Mouse (Mus musculus) limb, embryonic 12.5 days (tissue): ENCODE results near the gene Wdr83. TPM values are rescaled to one million over a fixed set of nuclear protein-coding genes. Genes with fewer than 3 reads are reported as not detected.
A peak's percentile ranks its signal among the peaks of the same experiment; 100 is the strongest.
"Not testable (repeated sequence)": the region's sequence is repeated elsewhere in the genome, so short reads cannot be mapped to it uniquely, and the experiment has no call there.

ENCODE experiments used
- ATAC-seq: fragments of 200-750 bp; cut with Nextera tagmentation; 2 replicates; pipeline ENCODE4 v1.8.0; 2017; ENCODE audit warnings: low read depth, moderate TSS enrichment; ENCODE audit not compliant: insufficient number of reproducible peaks, insufficient read depth, low FRiP score, low TSS enrichment
- H3K27ac ChIP-seq: fragments of 300-500 bp; sonication (generic); 2 replicates; pipeline ENCODE4 v1.5.1; 2016; ENCODE audit warnings: mild to moderate bottlenecking, moderate library complexity
- H3K27me3 ChIP-seq: fragments of 300-500 bp; sonication (generic); 2 replicates; pipeline ENCODE4 v1.6.1; 2016; ENCODE audit warnings: mild to moderate bottlenecking, moderate library complexity
- H3K36me3 ChIP-seq: fragments of 300-500 bp; sonication (generic); 2 replicates; pipeline ENCODE4 v1.6.1; 2016; ENCODE audit warnings: mild to moderate bottlenecking, moderate library complexity
- H3K4me1 ChIP-seq: fragments of 300-500 bp; sonication (generic); replicated peaks from 2 replicates; pipeline ENCODE4 v1.6.1; 2016
- H3K4me2 ChIP-seq: fragments of 300-500 bp; sonication (generic); 2 replicates; pipeline ENCODE4 v1.6.1; 2016; ENCODE audit warnings: mild to moderate bottlenecking, moderate library complexity
- H3K4me3 ChIP-seq: fragments of 300-500 bp; sonication (generic); replicated peaks from 2 replicates; pipeline ENCODE4 v1.5.1; 2016; ENCODE audit warnings: mild to moderate bottlenecking
- H3K9ac ChIP-seq: fragments of 300-500 bp; sonication (generic); replicated peaks from 2 replicates; pipeline ENCODE4 v1.6.1; 2016; ENCODE audit warnings: mild to moderate bottlenecking, moderate library complexity
- H3K9me3 ChIP-seq: fragments of 300-500 bp; sonication (generic); 2 replicates; pipeline ENCODE4 v1.6.1; 2016; ENCODE audit warnings: mild to moderate bottlenecking, moderate library complexity
- WGBS: fragments of 180-500 bp; shearing (Covaris S2); methylation state at CpG from one replicate; pipeline ENCODE4 v1.1.7; 2016; 5-methylcytosine and 5-hydroxymethylcytosine counted together
- polyA plus RNA-seq: library from polyadenylated mRNA; unstranded; fragments of >200 nt; fragmentation: Nextera tagmentation; extraction: Ambion mirVana; gene quantifications from 2 replicates; pipeline ENCODE4 v1.2.1, GENCODE M21; 2016

Gene Wdr83
- polyA plus RNA-seq, 1 experiment from 2014 or later, result 49.9 TPM

GRCm38 (mm10) chr8:85095566-85095965 is 14.5 kb upstream of the Wdr83 start:
- 91% methylated on average over 7 of the region's 7 CpGs for WGBS
- H3K4me2 ChIP-seq, result no peak overlapping the region

GRCm38 (mm10) chr8:85095051-85095450 is 13.9 kb upstream of the Wdr83 start:
- peaks cover 69% of the 10 kb centered on the region for H3K36me3 ChIP-seq
- no peak overlapping the region for H3K27ac ChIP-seq
- no peaks in the 10 kb centered on the region for H3K9me3 ChIP-seq
- no peak overlapping the region for H3K9ac ChIP-seq
- no peak for ATAC-seq
- no peak overlapping the region for H3K4me3 ChIP-seq
- WGBS, result 89% methylated on average over 13 of the region's 13 CpGs
- H3K27me3 ChIP-seq, result no peaks in the 10 kb centered on the region
- H3K4me2 ChIP-seq, result no peak overlapping the region
- H3K4me1 ChIP-seq, result no peaks in the 10 kb centered on the region

More at GRCm38 (mm10) chr8:85095566-85095965, 14.5 kb upstream of the Wdr83 start:
- no peaks in the 10 kb centered on the region for H3K27me3 ChIP-seq
- no peaks in the 10 kb centered on the region for H3K4me1 ChIP-seq
- H3K9ac ChIP-seq, result no peak overlapping the region
- H3K36me3 ChIP-seq, result peaks cover 69% of the 10 kb centered on the region
- no peak overlapping the region for H3K4me3 ChIP-seq
- no peaks in the 10 kb centered on the region for H3K9me3 ChIP-seq
- no peak overlapping the region for H3K27ac ChIP-seq
- no peak for ATAC-seq

DNA sequence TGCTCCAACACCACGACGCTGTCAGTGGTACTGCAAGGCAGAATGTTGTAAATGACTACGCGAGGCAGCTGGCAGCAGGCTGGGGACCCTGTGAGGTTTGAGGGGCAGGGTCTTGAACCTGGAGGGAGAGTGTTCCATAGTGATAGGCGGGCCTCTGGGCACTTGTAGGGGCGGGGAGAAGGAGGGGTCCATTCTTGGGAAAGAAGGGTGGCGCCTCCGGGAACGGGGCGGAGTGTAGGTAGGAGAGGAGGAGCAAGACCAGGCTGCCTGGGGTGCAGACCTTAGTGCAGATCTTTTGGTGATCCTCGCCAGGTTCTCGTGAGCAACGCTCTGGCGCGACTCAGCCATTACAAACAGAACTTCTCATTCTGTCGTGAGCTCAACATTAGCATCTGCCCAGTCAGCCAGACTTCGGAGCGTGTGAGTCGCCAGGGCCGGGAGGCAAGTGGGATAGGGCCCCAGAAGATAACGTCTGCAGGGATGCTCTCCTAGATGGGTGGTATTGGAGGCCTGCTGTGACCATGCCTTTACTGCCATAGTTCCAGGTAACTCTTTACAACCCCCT is 10.5 kb upstream of the Wdr83 start:
- Histone ChIP-seq H3K27ac (no peak overlapping the region), H3K4me3 (no peak overlapping the region), H3K36me3 (peaks cover 70% of the 10 kb centered on the region), H3K4me2 (no peak overlapping the region), H3K27me3 (no peaks in the 10 kb centered on the region), H3K9me3 (no peaks in the 10 kb centered on the region), H3K9ac (no peak overlapping the region), H3K4me1 (no peaks in the 10 kb centered on the region)
- ATAC-seq, result no peak
- 28% methylated on average over 21 of the region's 21 CpGs for WGBS

GRCm38 (mm10) chr8:85090856-85091255 is 9.8 kb upstream of the Wdr83 start:
- H3K36me3 ChIP-seq, result peaks cover 65% of the 10 kb centered on the region
- no peak for ATAC-seq
- 83% methylated on average over 11 of the region's 11 CpGs for WGBS

DNA sequence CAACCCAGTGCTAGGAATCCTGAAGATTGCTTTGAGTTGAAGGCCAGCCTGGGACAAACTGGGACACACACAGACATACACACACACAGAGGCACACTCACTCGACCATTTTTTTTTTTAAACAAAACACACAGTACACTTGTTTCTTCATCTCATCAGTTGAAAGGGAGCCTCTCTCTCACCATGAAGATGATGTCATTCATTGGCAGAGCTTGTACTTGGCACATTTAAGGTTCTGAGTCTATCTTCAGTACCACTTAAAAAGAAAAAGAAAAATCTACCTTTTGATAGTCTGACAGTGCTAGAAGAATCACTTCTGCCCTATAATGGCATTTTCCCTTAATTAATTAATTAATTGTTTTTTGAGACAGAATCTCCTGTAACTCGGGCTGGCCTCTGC is 7.7 kb upstream of the Wdr83 start:
- Histone ChIP-seq H3K27ac (no peak overlapping the region), H3K9me3 (no peaks in the 10 kb centered on the region), H3K4me3 (no peak overlapping the region), H3K4me2 (no peak overlapping the region), H3K4me1 (peaks cover 3% of the 10 kb centered on the region), H3K36me3 (peaks cover 56% of the 10 kb centered on the region), H3K27me3 (no peaks in the 10 kb centered on the region), H3K9ac (no peak overlapping the region)
- 82% methylated on average over 2 of the region's 2 CpGs for WGBS
- ATAC-seq, result no peak

More at GRCm38 (mm10) chr8:85090856-85091255, 9.8 kb upstream of the Wdr83 start:
- H3K4me2 ChIP-seq, result no peak overlapping the region
- no peak overlapping the region for H3K9ac ChIP-seq
- H3K27me3 ChIP-seq, result no peaks in the 10 kb centered on the region
- no peaks in the 10 kb centered on the region for H3K9me3 ChIP-seq
- H3K4me3 ChIP-seq, result no peak overlapping the region
- H3K27ac ChIP-seq, result no peak overlapping the region
- H3K4me1 ChIP-seq, result no peaks in the 10 kb centered on the region

DNA sequence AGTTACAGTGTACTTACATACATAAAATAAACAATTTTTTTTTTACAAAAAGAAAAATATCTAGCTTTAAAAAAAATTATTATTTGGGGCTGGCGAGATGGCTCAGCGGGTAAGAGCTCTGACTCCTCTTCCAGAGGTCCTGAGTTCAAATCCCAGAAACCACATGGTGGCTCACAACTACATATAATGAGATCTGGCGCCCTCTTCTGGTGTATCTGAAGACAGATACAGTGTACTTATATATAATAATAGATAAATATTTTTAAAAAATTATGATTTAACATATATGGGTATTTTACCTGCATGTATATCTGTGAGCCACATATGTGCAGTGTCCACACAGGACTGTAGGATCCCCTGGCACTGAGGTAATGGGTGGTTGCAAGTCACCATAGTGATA is 5.1 kb upstream of the Wdr83 start:
- no peaks in the 10 kb centered on the region for H3K9me3 ChIP-seq
- H3K4me2 ChIP-seq, result no peak overlapping the region
- H3K9ac ChIP-seq, result no peak overlapping the region
- no peak overlapping the region for H3K4me3 ChIP-seq
- peaks cover 41% of the 10 kb centered on the region for H3K36me3 ChIP-seq
- WGBS, result 83% methylated on average over 3 of the region's 3 CpGs
- H3K27me3 ChIP-seq, result no peaks in the 10 kb centered on the region
- H3K4me1 ChIP-seq, result peaks cover 17% of the 10 kb centered on the region
- no peak overlapping the region for H3K27ac ChIP-seq
- no peak for ATAC-seq

- H3K9ac ChIP-seq, result no peak overlapping the region
- 89% methylated on average over 8 of the region's 8 CpGs for WGBS
- H3K4me1 ChIP-seq, result peaks cover 24% of the 10 kb centered on the region
- H3K27ac ChIP-seq, result no peak overlapping the region
- ATAC-seq, result no peak
- peaks cover 35% of the 10 kb centered on the region for H3K36me3 ChIP-seq
- H3K9me3 ChIP-seq, result no peaks in the 10 kb centered on the region
- no peaks in the 10 kb centered on the region for H3K27me3 ChIP-seq
- H3K4me2 ChIP-seq, result no peak overlapping the region
- no peak overlapping the region for H3K4me3 ChIP-seq
Measured at GRCm38 (mm10) chr8:85084633-85085032, 3.5 kb upstream of the Wdr83 start.

- Histone ChIP-seq H3K27ac (0 out of 2 replicates have a peak within 1 kb of the TSS, but pooled peaks have one; percentile 35), H3K4me2 (peak within 1 kb of the TSS; percentile 85), H3K27me3 (no peaks in the 10 kb centered on the region), H3K36me3 (peaks cover 37% of the 10 kb centered on the region), H3K4me3 (peak within 1 kb of the TSS; percentile 66), H3K4me1 (peaks cover 28% of the 10 kb centered on the region), H3K9ac (peak within 1 kb of the TSS; percentile 70), H3K9me3 (no peaks in the 10 kb centered on the region)
- WGBS, result 2% methylated on average over 30 of the region's 30 CpGs
- peak; percentile 57; the same call in 1 of the 2 replicates for ATAC-seq
Measured at GRCm38 (mm10) chr8:85083108-85083813, 2.2 kb upstream of the Wdr83 start, which contains the start of gene Man2b1. TSS of gene Man2b1 (plus strand) at chr8:85083270.

GRCm38 (mm10) chr8:85082169-85082568 is 1.1 kb upstream of the Wdr83 start:
- not testable (repeated sequence) for H3K4me2 ChIP-seq, H3K9me3 ChIP-seq, H3K27me3 ChIP-seq, H3K9ac ChIP-seq, H3K4me3 ChIP-seq, H3K27ac ChIP-seq, ATAC-seq
- Histone ChIP-seq H3K4me1 (peaks cover 28% of the 10 kb centered on the region), H3K36me3 (peaks cover 34% of the 10 kb centered on the region)
- WGBS, result 95% methylated on average over 4 of the region's 4 CpGs

DNA sequence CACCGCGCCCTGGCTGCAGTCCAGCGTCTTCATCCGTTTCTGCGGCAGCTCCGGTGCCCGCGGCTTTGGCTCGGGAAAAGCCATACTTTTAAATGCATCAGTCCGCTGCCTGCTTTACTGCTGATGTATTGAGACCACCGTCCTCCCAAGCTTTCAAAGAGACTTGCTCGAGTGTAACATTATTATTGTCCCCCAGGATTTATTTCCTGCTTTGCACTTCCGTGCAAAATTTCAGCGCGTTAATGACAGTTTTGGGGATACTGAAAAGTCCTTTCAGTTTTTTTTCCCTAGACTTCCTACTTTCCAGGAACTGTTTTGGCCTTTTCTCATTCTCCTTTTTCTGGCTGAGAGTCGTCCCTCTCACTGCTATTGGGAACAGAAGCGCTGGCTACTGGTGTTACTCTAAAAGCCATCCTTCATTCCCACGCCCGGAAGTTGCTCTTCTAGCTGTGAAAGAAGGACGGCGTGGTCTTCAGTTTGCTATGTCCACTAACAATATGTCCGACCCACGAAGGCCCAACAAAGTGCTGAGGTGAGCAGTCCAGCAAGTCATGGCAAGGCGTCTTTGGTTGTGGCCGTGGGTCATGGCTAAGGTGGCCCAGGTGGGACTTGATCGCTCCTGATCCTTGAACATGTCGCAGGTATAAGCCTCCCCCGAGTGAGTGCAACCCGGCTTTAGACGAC is 432 bp downstream of the Wdr83 start, which contains the start of gene Wdr83os:
Wdr83os (plus strand) TSS at position 209 of the 684 bp plus-strand sequence.
- no peak for ATAC-seq
- WGBS, result under 1% methylated on average over 30 of the region's 30 CpGs
- H3K27ac ChIP-seq, result peak within 1 kb of the TSS; percentile 56
- H3K27me3 ChIP-seq, result no peaks in the 10 kb centered on the region
- H3K36me3 ChIP-seq, result peaks cover 38% of the 10 kb centered on the region
- H3K4me3 ChIP-seq, result peak within 1 kb of the TSS; percentile 91
- peak within 1 kb of the TSS; percentile 89 for H3K4me2 ChIP-seq
- H3K9me3 ChIP-seq, result no peaks in the 10 kb centered on the region
- H3K4me1 ChIP-seq, result peaks cover 28% of the 10 kb centered on the region
- peak within 1 kb of the TSS; percentile 89 for H3K9ac ChIP-seq

DNA sequence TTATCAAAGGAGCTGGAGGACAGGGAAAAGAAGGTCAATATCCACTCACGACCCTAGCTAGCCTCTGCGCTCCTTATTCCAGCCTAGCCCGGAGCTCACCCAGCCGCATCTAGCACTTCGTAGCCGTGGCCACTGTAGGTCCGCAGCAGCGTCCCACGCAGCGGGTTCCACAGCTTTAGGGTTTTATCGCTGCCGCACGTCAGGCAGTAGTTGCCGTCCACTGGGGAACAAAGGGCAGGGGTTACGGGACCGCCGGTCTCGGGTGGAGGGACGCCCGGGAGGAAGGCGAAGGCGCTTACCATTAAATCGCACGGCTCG is 933 bp downstream of the Wdr83 start:
- peak overlapping the region; percentile 91 for H3K4me3 ChIP-seq
- peak overlapping the region; percentile 56; the same call in 1 of the 2 replicates for H3K27ac ChIP-seq
- peak overlapping the region; percentile 89 for H3K9ac ChIP-seq
- under 1% methylated on average over 25 of the region's 25 CpGs for WGBS
- H3K36me3 ChIP-seq, result peaks cover 38% of the 10 kb centered on the region
- H3K4me1 ChIP-seq, result peaks cover 28% of the 10 kb centered on the region
- no peaks in the 10 kb centered on the region for H3K27me3 ChIP-seq
- H3K9me3 ChIP-seq, result no peaks in the 10 kb centered on the region
- ATAC-seq, result no peak
- H3K4me2 ChIP-seq, result peak overlapping the region; percentile 89
